ENCODE assay signal across 25 mouse cellular contexts in the genomic region with DNA sequence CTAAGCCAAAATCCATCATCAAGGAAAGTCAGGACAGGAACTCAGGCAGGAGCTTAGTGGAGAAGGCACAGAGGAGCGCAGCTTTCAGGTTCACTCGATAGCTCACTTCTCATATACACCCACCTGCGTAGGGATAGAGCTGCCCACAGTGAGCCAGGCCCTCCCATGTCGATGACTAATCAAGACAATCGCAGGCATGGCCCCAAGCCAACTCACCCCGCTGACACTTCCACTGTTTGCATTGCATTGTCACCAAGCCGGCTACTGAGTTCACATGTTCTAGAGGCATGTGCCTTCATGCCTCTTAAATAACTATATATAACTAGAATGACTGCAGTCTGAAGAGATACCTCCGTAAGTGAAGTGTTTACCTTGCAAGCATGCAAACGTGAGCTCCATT.
DNase-seq lines count a peak whose midpoint lies in the region; ATAC-seq and TF ChIP-seq lines count a peak whose summit lies in the region.
"Had no signal": no experiment of that assay in that cellular context is flagged by ENCODE, and none has a peak within 500 bp of the region (broad histone marks: within the 10 kb centered on the region; RNA-seq: fewer than 3 reads in every experiment).

No protein-coding gene starts in this region.

- no peak overlapping the region for H3K9ac ChIP-seq in lung, embryonic 14.5 days
- H3K9ac ChIP-seq: forebrain, postnatal 0 days; heart, embryonic 12.5 days; heart, embryonic 15.5 days; hindbrain, embryonic 14.5 days had no signal

- no peak for ATAC-seq in lung, embryonic 14.5 days (ENCODE audit: insufficient read depth)
- ATAC-seq: activated CD4-positive, CD25-positive, alpha-beta regulatory T cell, adult 4 months; forebrain, embryonic 14.5 days; forebrain, postnatal 0 days; hindbrain, postnatal 0 days; inflammation-experienced regulatory T-cells, adult 6 months had no signal

- no peak for TF ChIP-seq CTCF in lung, embryonic 14.5 days (IDR thresholded peaks at IDR 0.05; ENCODE audit: low read depth)

- no peak overlapping the region for H3K4me3 ChIP-seq in lung, embryonic 14.5 days (ENCODE audit: low read depth, low read length)
- H3K4me3 ChIP-seq: gastrocnemius, adult 2 months; heart, embryonic 12.5 days; heart, embryonic 15.5 days had no signal

- H3K4me2 ChIP-seq in lung, embryonic 14.5 days, result no peak overlapping the region
- H3K4me2 ChIP-seq: heart, embryonic 12.5 days; heart, embryonic 15.5 days; hindbrain, embryonic 14.5 days had no signal

- 72% methylated on average over 9 of the region's 9 CpGs for WGBS in lung, embryonic 14.5 days

- no peaks in the 10 kb centered on the region for H3K36me3 ChIP-seq in lung, embryonic 14.5 days (ENCODE audit: insufficient read depth)
- H3K36me3 ChIP-seq: heart, embryonic 12.5 days; heart, embryonic 15.5 days had no signal

- DNase-seq in lung, embryonic 14.5 days, result peak; percentile 4
- no peak for DNase-seq in lung, postnatal 36 days
- peak; percentile 53 for DNase-seq in urinary bladder, adult 2 months (ENCODE audit: low spot score)
- no peak for DNase-seq in urinary bladder, postnatal 4 days (ENCODE audit: low spot score in 2 of 2)
- peak; percentile 46 for DNase-seq in urinary bladder, postnatal 25 days (ENCODE audit: low spot score)
- DNase-seq in spleen, postnatal 36 days (ENCODE audit: low spot score in 2 of 2), result no peak
- DNase-seq: adrenal gland, adult 8-10 months; adrenal gland, postnatal 25 days; cerebellum, adult 11-12 months; cerebellum, adult 9-11 months; cerebellum, postnatal 36 days; embryo, embryonic 11 days; forebrain, postnatal 0 days; gastrocnemius, adult 2 months; gastrocnemius, postnatal 14 days; heart, adult 18-20 months; heart, postnatal 10 days; heart, postnatal 4 days had no signal

- H3K9me3 ChIP-seq in lung, embryonic 14.5 days (ENCODE audit: low read depth, low read length), result no peaks in the 10 kb centered on the region
- H3K9me3 ChIP-seq: heart, embryonic 12.5 days; heart, embryonic 15.5 days had no signal

- H3K27ac ChIP-seq in lung, embryonic 14.5 days (ENCODE audit: low read depth), result no peak overlapping the region
- H3K27ac ChIP-seq: gastrocnemius, adult 2 months; heart, embryonic 15.5 days; hindbrain, embryonic 14.5 days; hindbrain, postnatal 0 days had no signal

- no peaks in the 10 kb centered on the region for H3K4me1 ChIP-seq in lung, embryonic 14.5 days (ENCODE audit: insufficient read depth)
- H3K4me1 ChIP-seq: heart, embryonic 12.5 days; heart, embryonic 15.5 days had no signal

- H3K27me3 ChIP-seq in lung, embryonic 14.5 days (ENCODE audit: insufficient read depth, low read length), result no peaks in the 10 kb centered on the region
- H3K27me3 ChIP-seq: heart, embryonic 12.5 days; heart, embryonic 15.5 days had no signal

Comparison
In these comparisons a context has a peak if more than half of its experiments do, and no peak if none do; other contexts are left out.
1. DNase-seq: peak in lung, embryonic 14.5 days (single experiment), urinary bladder, adult 2 months (single experiment) and urinary bladder, postnatal 25 days (single experiment); none in lung, postnatal 36 days (single experiment), urinary bladder, postnatal 4 days (0 of 2) and spleen, postnatal 36 days (0 of 2).